Mouse (Mus musculus) midbrain, embryonic 10.5 days (tissue): ENCODE data around the gene Mxd1. TPM values are rescaled to one million over a fixed set of nuclear protein-coding genes. Genes with fewer than 3 reads are reported as not detected.
A peak's percentile ranks its signal among the peaks of the same experiment; 100 is the strongest.

Experiments used
- DNase-seq: peaks from one replicate; pipeline ENCODE4 v3.0.0-alpha.2; 2017; ENCODE audit warnings: low spot score
- H3K27ac ChIP-seq: fragments of 300-500 bp; sonication (generic); replicated peaks from 2 replicates; pipeline ENCODE4 v1.5.1; 2016; ENCODE audit warnings: mild to moderate bottlenecking
- H3K27me3 ChIP-seq: fragments of 300-500 bp; sonication (generic); 2 replicates; pipeline ENCODE4 v1.6.1; 2016; ENCODE audit warnings: low read depth, mild to moderate bottlenecking; ENCODE audit not compliant: poor library complexity, severe bottlenecking
- H3K36me3 ChIP-seq: fragments of 300-500 bp; sonication (generic); 2 replicates; pipeline ENCODE4 v1.6.1; 2016; ENCODE audit warnings: mild to moderate bottlenecking, moderate library complexity
- H3K4me1 ChIP-seq: fragments of 300-500 bp; sonication (generic); 2 replicates; pipeline ENCODE4 v1.6.1; 2016
- H3K4me3 ChIP-seq: fragments of 300-500 bp; sonication (generic); 2 replicates; pipeline ENCODE4 v1.5.1; 2016; ENCODE audit warnings: mild to moderate bottlenecking, moderate library complexity
- H3K9me3 ChIP-seq: fragments of 300-500 bp; sonication (generic); replicated peaks from 2 replicates; pipeline ENCODE4 v1.6.1; 2016; ENCODE audit warnings: mild to moderate bottlenecking
- WGBS: fragments of 180-500 bp; shearing (Covaris S2); methylation state at CpG from one replicate; pipeline ENCODE4 v1.1.7; 2016; 5-methylcytosine and 5-hydroxymethylcytosine counted together
- polyA plus RNA-seq: library from polyadenylated mRNA; unstranded; fragments of >200 nt; fragmentation: Nextera tagmentation; extraction: Ambion mirVana; gene quantifications from 2 replicates; pipeline ENCODE4 v1.2.1, GENCODE M21; 2016

The Mxd1 gene
- polyA plus RNA-seq: 9.1 and 15.3 TPM in 2 replicates

GRCm38 (mm10) chr6:86668580-86669239 lies at the start of gene Mxd1:
Gene Mxd1 (minus strand): TSS chr6:86669161.
- Histone ChIP-seq H3K36me3 (peaks cover 29% of the 10 kb centered on the region), H3K27ac (peak within 1 kb of the TSS; percentile 84), H3K27me3 (no peaks in the 10 kb centered on the region), H3K4me3 (peak within 1 kb of the TSS; percentile 96), H3K4me1 (peaks cover 29% of the 10 kb centered on the region), H3K9me3 (no peaks in the 10 kb centered on the region)
- under 1% methylated on average over 68 of the region's 76 CpGs for WGBS
- DNase-seq: no peak

- no peak for DNase-seq
- peaks cover 76% of the 10 kb centered on the region for H3K36me3 ChIP-seq
- H3K4me1 ChIP-seq: no peaks in the 10 kb centered on the region
- H3K27ac ChIP-seq: no peak overlapping the region
- no peak overlapping the region for H3K4me3 ChIP-seq
- no peaks in the 10 kb centered on the region for H3K9me3 ChIP-seq
- no peaks in the 10 kb centered on the region for H3K27me3 ChIP-seq
- 90% methylated on average over 4 of the region's 4 CpGs for WGBS
Observed at GRCm38 (mm10) chr6:86708072-86708774, 39.3 kb upstream of the Mxd1 start.

- no peak for DNase-seq
- no peaks in the 10 kb centered on the region for H3K4me1 ChIP-seq
- peaks cover 96% of the 10 kb centered on the region for H3K36me3 ChIP-seq
- H3K27ac ChIP-seq: no peak overlapping the region
- H3K27me3 ChIP-seq: no peaks in the 10 kb centered on the region
- H3K9me3 ChIP-seq: no peaks in the 10 kb centered on the region
- no peak overlapping the region for H3K4me3 ChIP-seq
- WGBS: 92% methylated on average over 9 of the region's 9 CpGs
Observed at GRCm38 (mm10) chr6:86702577-86702976, 33.6 kb upstream of the Mxd1 start.

- H3K27me3 ChIP-seq: no peaks in the 10 kb centered on the region
- peaks cover 72% of the 10 kb centered on the region for H3K36me3 ChIP-seq
- no peaks in the 10 kb centered on the region for H3K9me3 ChIP-seq
- H3K4me1 ChIP-seq: no peaks in the 10 kb centered on the region
- no peak overlapping the region for H3K27ac ChIP-seq
- DNase-seq: no peak
- H3K4me3 ChIP-seq: no peak overlapping the region
- 89% methylated on average over 6 of the region's 6 CpGs for WGBS
Observed at GRCm38 (mm10) chr6:86697903-86698302, 28.9 kb upstream of the Mxd1 start.

GRCm38 (mm10) chr6:86696213-86696612 lies 27.3 kb upstream of the Mxd1 start:
- H3K27me3 ChIP-seq: no peaks in the 10 kb centered on the region
- H3K4me3 ChIP-seq: no peak overlapping the region
- H3K9me3 ChIP-seq: no peaks in the 10 kb centered on the region
- peaks cover 68% of the 10 kb centered on the region for H3K36me3 ChIP-seq
- DNase-seq: no peak
- no peaks in the 10 kb centered on the region for H3K4me1 ChIP-seq
- no peak overlapping the region for H3K27ac ChIP-seq
- 88% methylated on average over 10 of the region's 10 CpGs for WGBS

- peak; percentile 40 for DNase-seq
- Histone ChIP-seq H3K4me1 (no peaks in the 10 kb centered on the region), H3K27ac (no peak overlapping the region), H3K9me3 (no peaks in the 10 kb centered on the region), H3K4me3 (no peak overlapping the region), H3K36me3 (peaks cover 67% of the 10 kb centered on the region), H3K27me3 (no peaks in the 10 kb centered on the region)
Observed at GRCm38 (mm10) chr6:86694465-86694864, 25.5 kb upstream of the Mxd1 start.

- H3K27me3 ChIP-seq: no peaks in the 10 kb centered on the region
- no peak overlapping the region for H3K4me3 ChIP-seq
- no peak overlapping the region for H3K27ac ChIP-seq
- 89% methylated on average over 3 of the region's 3 CpGs for WGBS
- H3K9me3 ChIP-seq: no peaks in the 10 kb centered on the region
- peaks cover 32% of the 10 kb centered on the region for H3K36me3 ChIP-seq
- peaks cover 5% of the 10 kb centered on the region for H3K4me1 ChIP-seq
- no peak for DNase-seq
Observed at GRCm38 (mm10) chr6:86689671-86690070, 20.7 kb upstream of the Mxd1 start.

- Histone ChIP-seq H3K4me1 (peaks cover 15% of the 10 kb centered on the region), H3K9me3 (no peaks in the 10 kb centered on the region), H3K27ac (no peak overlapping the region), H3K36me3 (peaks cover 35% of the 10 kb centered on the region), H3K27me3 (no peaks in the 10 kb centered on the region), H3K4me3 (no peak overlapping the region)
- 79% methylated on average over 1 of the region's 1 CpGs for WGBS
- no peak for DNase-seq
Observed at GRCm38 (mm10) chr6:86686971-86687370, 18.0 kb upstream of the Mxd1 start.

- H3K36me3 ChIP-seq: peaks cover 37% of the 10 kb centered on the region
- no peaks in the 10 kb centered on the region for H3K9me3 ChIP-seq
- peak overlapping the region; percentile 90 for H3K27ac ChIP-seq
- no peak for DNase-seq
- no peaks in the 10 kb centered on the region for H3K27me3 ChIP-seq
- H3K4me1 ChIP-seq: peaks cover 15% of the 10 kb centered on the region
- peak overlapping the region; percentile 91 for H3K4me3 ChIP-seq
- WGBS: 39% methylated on average over 12 of the region's 12 CpGs
Observed at GRCm38 (mm10) chr6:86684655-86685011, 15.7 kb upstream of the Mxd1 start.

GRCm38 (mm10) chr6:86683872-86684654 lies 15.1 kb upstream of the Mxd1 start, which contains the start of gene Snrnp27:
Gene Snrnp27 (minus strand): TSS chr6:86684522.
- peak; percentile 91 for DNase-seq
- H3K36me3 ChIP-seq: peaks cover 40% of the 10 kb centered on the region
- H3K4me3 ChIP-seq: peak within 1 kb of the TSS; percentile 91
- peaks cover 15% of the 10 kb centered on the region for H3K4me1 ChIP-seq
- no peaks in the 10 kb centered on the region for H3K9me3 ChIP-seq
- H3K27ac ChIP-seq: peak within 1 kb of the TSS; percentile 90
- 3% methylated on average over 36 of the region's 36 CpGs for WGBS
- no peaks in the 10 kb centered on the region for H3K27me3 ChIP-seq

GRCm38 (mm10) chr6:86681289-86681688 lies 12.3 kb upstream of the Mxd1 start:
- Histone ChIP-seq H3K36me3 (peaks cover 68% of the 10 kb centered on the region), H3K9me3 (no peaks in the 10 kb centered on the region), H3K4me1 (peaks cover 15% of the 10 kb centered on the region), H3K27me3 (no peaks in the 10 kb centered on the region), H3K27ac (no peak overlapping the region), H3K4me3 (no peak overlapping the region)
- no peak for DNase-seq
- WGBS: 92% methylated on average over 3 of the region's 3 CpGs

- DNase-seq: no peak
- peaks cover 4% of the 10 kb centered on the region for H3K4me1 ChIP-seq
- H3K27ac ChIP-seq: no peak overlapping the region
- H3K9me3 ChIP-seq: no peaks in the 10 kb centered on the region
- H3K27me3 ChIP-seq: no peaks in the 10 kb centered on the region
- 86% methylated on average over 6 of the region's 6 CpGs for WGBS
- peaks cover 97% of the 10 kb centered on the region for H3K36me3 ChIP-seq
- no peak overlapping the region for H3K4me3 ChIP-seq
Observed at GRCm38 (mm10) chr6:86678341-86678740, 9.4 kb upstream of the Mxd1 start.

GRCm38 (mm10) chr6:86670873-86671272 lies 1.9 kb upstream of the Mxd1 start:
- Histone ChIP-seq H3K4me3 (no peak overlapping the region), H3K27me3 (no peaks in the 10 kb centered on the region), H3K9me3 (no peaks in the 10 kb centered on the region), H3K4me1 (peaks cover 29% of the 10 kb centered on the region), H3K27ac (no peak overlapping the region), H3K36me3 (peaks cover 51% of the 10 kb centered on the region)
- 14% methylated on average over 2 of the region's 2 CpGs for WGBS
- DNase-seq: peak; percentile 35
